Mouse (Mus musculus): ENCODE results near the gene Gjd2. TPM values are rescaled to one million over a fixed set of nuclear protein-coding genes. Genes with fewer than 3 reads are reported as not detected.

Gene Gjd2
- total RNA-seq (2021), result 1 to 10 TPM; 4.5 to 4.8 TPM
- long read RNA-seq, partial matches to known transcripts, result 0 of 1 reads
- long read RNA-seq, other reads (novel, unspliced or antisense), result 0 of 1 reads

GRCm38 (mm10) chr2:114013295-114013771 lies at the start of gene Gjd2:
TSS of gene Gjd2 (minus strand) at chr2:114013619.
- no peak for DNase-seq (ENCODE audit: low spot score in 2 of 2)

DNA sequence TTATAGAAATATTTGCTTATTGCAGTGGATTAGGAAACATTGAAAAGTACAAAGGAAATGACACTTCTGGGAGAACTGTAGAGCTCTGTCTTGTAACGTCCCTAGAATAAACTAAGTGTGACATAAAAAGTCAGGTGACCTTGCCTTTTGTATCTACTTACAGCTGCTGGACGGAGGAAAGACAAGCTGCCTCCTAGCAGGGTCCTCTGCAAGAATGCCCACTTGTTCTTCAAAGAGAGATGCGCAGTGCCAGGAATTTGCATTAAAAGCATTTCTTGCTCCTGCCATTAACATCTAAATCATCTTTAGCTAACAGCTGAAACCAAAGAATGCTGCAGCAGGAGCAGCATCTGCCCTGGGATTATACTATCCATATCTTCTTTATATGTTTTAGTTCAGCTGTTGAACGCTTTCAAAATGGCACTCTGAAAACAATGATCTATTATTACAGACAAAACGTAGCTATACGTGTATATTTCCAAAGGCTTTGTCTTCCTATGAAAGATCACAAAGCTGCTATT lies 46.7 kb upstream of the Gjd2 start:
- no peak for DNase-seq (ENCODE audit: low spot score in 2 of 2)

DNA sequence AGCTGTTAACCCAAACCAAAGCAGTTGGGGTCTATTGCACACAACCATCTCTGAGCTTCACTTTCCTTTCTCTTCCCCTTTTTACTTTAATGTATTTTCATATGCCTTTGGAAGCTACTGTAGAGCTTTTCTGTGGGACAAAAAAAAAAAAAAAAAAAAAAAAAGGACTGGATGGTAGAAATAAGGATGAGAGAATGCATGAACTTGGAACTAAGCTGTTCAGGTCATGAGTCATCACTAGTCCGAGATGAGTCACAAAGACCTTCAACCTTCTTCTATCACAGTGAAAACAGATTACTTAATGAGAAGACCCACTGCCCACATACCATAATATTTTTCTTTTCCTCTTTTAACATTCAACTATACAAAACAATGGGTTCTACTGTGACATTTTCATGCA lies 46.2 kb upstream of the Gjd2 start:
- no peak for DNase-seq (ENCODE audit: low spot score in 2 of 2)

GRCm38 (mm10) chr2:114058226-114058796 lies 44.9 kb upstream of the Gjd2 start:
- no peak for DNase-seq (ENCODE audit: low spot score in 2 of 2)

DNA sequence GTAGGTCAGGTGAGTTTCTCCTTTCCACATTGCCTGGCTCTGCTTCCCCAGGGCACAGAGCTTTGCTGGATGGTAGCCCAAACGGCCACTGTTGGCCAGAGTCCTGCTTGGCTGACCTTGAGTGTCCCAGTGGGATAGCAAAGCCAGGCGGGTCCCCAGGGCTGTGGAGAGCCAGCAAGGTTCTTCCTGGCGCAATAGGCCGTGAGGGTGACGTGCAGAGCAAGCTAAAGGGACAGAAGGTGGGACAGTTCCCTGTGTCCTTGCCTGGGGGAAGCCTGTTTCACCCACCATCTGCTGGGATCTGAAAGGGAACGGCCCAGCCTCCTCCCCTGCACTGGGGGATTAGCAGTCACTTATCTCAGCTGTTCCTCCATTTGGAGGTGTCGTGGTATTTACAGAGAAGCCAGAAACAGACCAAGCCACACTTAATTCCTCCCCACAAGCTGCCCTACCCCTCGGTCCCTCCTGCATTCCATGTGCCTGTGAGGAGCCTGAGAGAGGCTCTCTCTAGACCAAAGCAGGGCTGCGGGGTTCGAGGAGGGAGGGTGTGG lies 44.0 kb upstream of the Gjd2 start:
- peak in 1 of 2 experiments; percentile 10 for DNase-seq (ENCODE audit: low spot score in 2 of 2)

GRCm38 (mm10) chr2:114054129-114054528 lies 40.7 kb upstream of the Gjd2 start:
- DNase-seq (ENCODE audit: low spot score in 2 of 2), result no peak

DNA sequence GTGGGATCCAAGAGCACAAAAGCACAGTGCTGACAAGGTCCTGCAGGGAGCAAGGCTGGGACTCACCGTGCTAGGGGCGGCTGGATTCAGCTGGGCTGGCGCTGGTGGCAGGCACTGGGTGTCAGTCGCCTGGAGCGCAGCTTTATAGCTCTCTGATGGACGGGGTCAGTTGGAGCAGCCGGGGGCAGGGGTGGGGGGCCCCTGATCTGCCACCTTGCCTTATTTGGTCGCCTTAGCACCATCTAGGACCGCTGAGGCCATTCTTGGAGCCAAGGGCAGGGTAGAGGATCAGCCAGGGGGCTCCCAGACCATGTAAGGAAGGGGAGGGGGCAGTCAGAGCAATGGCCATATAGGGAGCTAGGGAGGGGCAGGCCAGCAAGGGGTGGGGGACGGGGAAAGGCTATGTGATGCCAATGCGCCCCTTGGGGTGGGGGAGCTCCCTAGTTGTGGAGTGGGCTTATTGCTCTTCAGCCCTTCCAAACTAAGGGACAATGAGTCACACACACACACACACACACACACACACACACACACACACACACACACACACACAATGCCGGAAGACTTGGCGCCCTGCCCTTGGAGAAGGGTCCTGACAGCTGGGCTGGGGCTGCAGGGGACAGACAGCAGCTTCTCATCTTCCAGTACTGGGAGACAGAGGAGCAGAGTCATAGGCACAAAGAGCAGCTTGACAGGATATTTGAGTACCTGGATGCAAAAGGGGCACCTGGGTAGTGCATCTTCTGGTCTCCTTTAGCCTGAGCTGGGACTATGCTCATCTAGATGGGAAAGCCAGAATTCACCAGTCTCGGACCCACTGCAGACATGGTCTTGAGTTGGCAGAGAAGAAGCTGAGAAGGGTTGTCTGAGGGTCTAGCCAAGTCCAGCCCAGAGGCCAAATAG lies 39.5 kb upstream of the Gjd2 start, which contains the start of gene Actc1:
TSS of gene Actc1 (minus strand) at position 853 of the 903 bp plus-strand sequence.
- DNase-seq (ENCODE audit: low spot score in 2 of 2), result no peak

- no peak for DNase-seq (ENCODE audit: low spot score in 2 of 2)
Observed at GRCm38 (mm10) chr2:114051871-114052241, 38.4 kb upstream of the Gjd2 start.

DNA sequence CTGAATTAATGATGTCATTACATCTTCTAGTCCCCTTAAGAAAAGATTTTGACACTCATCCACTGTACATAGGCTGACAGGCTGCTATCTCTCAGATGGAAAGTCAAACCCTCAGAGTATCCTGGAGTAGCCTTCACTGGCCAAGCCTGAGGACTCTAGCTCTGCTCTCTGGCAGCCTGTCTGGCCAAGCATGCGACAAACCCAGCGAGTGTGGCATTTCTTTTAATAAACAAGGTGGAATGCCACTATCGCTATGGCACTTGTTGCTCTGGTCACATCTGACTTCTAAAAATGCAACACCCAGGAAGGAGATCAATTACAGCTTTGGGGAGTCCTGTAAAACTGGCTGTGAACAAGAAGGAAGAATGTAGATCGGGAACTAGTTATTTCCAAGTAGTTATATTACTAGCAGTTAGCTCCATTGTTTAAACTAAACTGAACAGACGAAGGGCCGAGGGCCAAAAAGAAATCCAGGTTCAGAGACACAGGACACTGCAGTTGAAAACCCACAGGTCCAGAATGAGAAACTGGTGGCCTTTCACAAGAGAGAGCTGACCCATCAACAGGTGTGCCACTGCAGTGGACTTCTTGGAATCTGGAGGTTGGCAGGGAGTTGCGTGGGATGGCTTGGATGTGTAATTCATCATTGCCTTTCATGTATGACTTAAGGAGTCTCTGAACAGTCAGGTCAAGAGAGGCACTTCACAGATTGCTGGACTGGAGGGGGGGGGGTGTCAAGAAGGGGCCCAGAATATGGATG lies 37.9 kb upstream of the Gjd2 start:
- no peak for DNase-seq (ENCODE audit: low spot score in 2 of 2)

DNA sequence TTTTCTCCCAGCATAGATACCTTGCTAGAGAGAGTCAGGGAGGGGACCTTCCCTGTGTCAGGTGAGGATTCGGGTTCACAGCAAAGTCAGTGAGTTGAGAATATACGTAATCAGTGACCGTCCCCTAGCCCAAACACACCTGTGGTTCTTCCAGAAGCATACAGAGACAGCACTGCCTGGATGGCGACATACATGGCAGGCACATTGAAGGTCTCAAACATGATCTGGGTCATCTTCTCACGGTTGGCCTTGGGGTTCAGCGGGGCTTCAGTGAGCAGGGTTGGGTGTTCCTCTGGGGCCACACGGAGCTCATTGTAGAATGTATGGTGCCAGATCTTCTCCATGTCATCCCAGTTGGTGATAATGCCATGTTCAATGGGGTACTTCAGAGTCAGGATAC lies 36.7 kb upstream of the Gjd2 start:
- no peak for DNase-seq (ENCODE audit: low spot score in 2 of 2)

DNA sequence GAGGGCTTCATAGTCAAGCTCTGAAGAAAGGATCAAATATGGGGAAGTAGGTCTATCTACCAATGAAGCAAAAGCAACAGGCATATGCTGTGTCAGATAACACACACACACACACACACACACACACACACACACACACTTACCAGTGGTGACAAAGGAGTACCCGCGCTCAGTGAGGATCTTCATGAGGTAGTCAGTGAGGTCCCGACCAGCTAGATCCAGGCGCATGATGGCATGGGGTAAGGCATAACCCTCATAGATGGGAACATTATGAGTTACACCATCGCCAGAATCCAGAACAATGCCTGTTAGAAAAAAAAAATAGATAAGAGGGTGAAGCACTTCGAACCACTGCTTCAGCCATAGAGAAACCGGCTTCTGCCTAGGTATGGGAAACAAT lies 36.0 kb upstream of the Gjd2 start:
- DNase-seq (ENCODE audit: low spot score in 2 of 2), result no peak

- peak in 1 of 2 experiments; percentile 42 for DNase-seq (ENCODE audit: low spot score in 2 of 2)
Observed at GRCm38 (mm10) chr2:114047960-114048611, 34.7 kb upstream of the Gjd2 start.

- DNase-seq (ENCODE audit: low spot score in 2 of 2), result no peak
Observed at GRCm38 (mm10) chr2:114046151-114046664, 32.8 kb upstream of the Gjd2 start.

- DNase-seq (ENCODE audit: low spot score in 2 of 2), result no peak
Observed at GRCm38 (mm10) chr2:114037926-114038325, 24.5 kb upstream of the Gjd2 start.

GRCm38 (mm10) chr2:114032259-114032658 lies 18.8 kb upstream of the Gjd2 start:
- DNase-seq (ENCODE audit: low spot score in 2 of 2), result no peak

GRCm38 (mm10) chr2:114023383-114023782 lies 10.0 kb upstream of the Gjd2 start:
- no peak for DNase-seq (ENCODE audit: low spot score in 2 of 2)

- DNase-seq (ENCODE audit: low spot score in 2 of 2), result no peak
Observed at GRCm38 (mm10) chr2:114020210-114020563, 6.8 kb upstream of the Gjd2 start.

GRCm38 (mm10) chr2:114019474-114020209 lies 6.2 kb upstream of the Gjd2 start:
- DNase-seq (ENCODE audit: low spot score in 2 of 2), result no peak

GRCm38 (mm10) chr2:114018136-114018535 lies 4.7 kb upstream of the Gjd2 start:
- DNase-seq (ENCODE audit: low spot score in 2 of 2), result no peak

- no peak for DNase-seq (ENCODE audit: low spot score in 2 of 2)
Observed at GRCm38 (mm10) chr2:114014839-114015238, 1.4 kb upstream of the Gjd2 start.
